Mouse (Mus musculus) liver, postnatal 0 days (tissue): ENCODE measurements at regions not wholly inside any gene's neighbourhood (a gene's known extent, or its start where the extent isn't known, plus 50 kb on each side); places are given as distances from the start of the nearest gene placed in this dataset.

ENCODE experiments used
- ATAC-seq: fragments of 200-750 bp; cut with Nextera tagmentation; 2 replicates; pipeline ENCODE4 v1.8.0; 2017; ENCODE audit warnings: mild to moderate bottlenecking, moderate library complexity
- DNase-seq: peaks from one replicate; pipeline ENCODE4 v3.0.0-alpha.2; 2016
- H3K27ac ChIP-seq: fragments of 300-500 bp; sonication (generic); 2 replicates; pipeline ENCODE4 v1.5.1; 2014; ENCODE audit warnings: antibody characterized with exemption, moderate library complexity, mild to moderate bottlenecking, low read depth
- H3K27me3 ChIP-seq: fragments of 300-500 bp; sonication (generic); 2 replicates; pipeline ENCODE4 v1.6.1; 2014; ENCODE audit warnings: low read length, control low read depth, mixed read lengths; ENCODE audit not compliant: insufficient read depth
- H3K36me3 ChIP-seq: fragments of 300-500 bp; sonication (generic); replicated peaks from 2 replicates; pipeline ENCODE4 v1.6.1; 2014; ENCODE audit warnings: mild to moderate bottlenecking, control low read depth, low read length, moderate library complexity, mixed read lengths; ENCODE audit not compliant: insufficient read depth
- H3K4me1 ChIP-seq: fragments of 300-500 bp; sonication (generic); 2 replicates; pipeline ENCODE4 v1.6.1; 2014; ENCODE audit warnings: antibody characterized with exemption, mild to moderate bottlenecking, control low read depth; ENCODE audit not compliant: insufficient read depth
- H3K4me2 ChIP-seq: fragments of 300-500 bp; sonication (generic); 2 replicates; pipeline ENCODE4 v1.6.1; 2014; ENCODE audit warnings: low read depth, mild to moderate bottlenecking, low read length, moderate library complexity, mixed read lengths
- H3K4me3 ChIP-seq: fragments of 300-500 bp; sonication (generic); 2 replicates; pipeline ENCODE4 v1.5.1; 2014; ENCODE audit warnings: low read depth, low read length
- H3K9ac ChIP-seq: fragments of 300-500 bp; sonication (generic); replicated peaks from 2 replicates; pipeline ENCODE4 v1.6.1; 2014; ENCODE audit warnings: mild to moderate bottlenecking, moderate library complexity
- H3K9me3 ChIP-seq: fragments of 300-500 bp; sonication (generic); 2 replicates; pipeline ENCODE4 v1.6.1; 2016; ENCODE audit warnings: mild to moderate bottlenecking, control low read depth, low read length, mixed read lengths
- CTCF ChIP-seq: sonication (generic); IDR thresholded peaks from 2 replicates; pipeline ENCODE4 v1.5.1; 2016; ENCODE audit warnings: antibody characterized with exemption, low read depth
- EP300 ChIP-seq: IDR thresholded peaks from 2 replicates; pipeline ENCODE4 v1.6.1; 2016; ENCODE audit warnings: antibody characterized with exemption, low read depth, mild to moderate bottlenecking
- WGBS: fragments of 180-500 bp; shearing (Covaris S2); extraction: QIAGEN DNeasy Blood & Tissue Kit; methylation state at CpG from one replicate; pipeline ENCODE4 v1.1.7; 2014; ENCODE audit not compliant: insufficient replicate concordance; 5-methylcytosine and 5-hydroxymethylcytosine counted together

GRCm38 (mm10) chr9:40617676-40618062, 52.7 kb upstream of the Gm21915 start:
- DNase-seq, result no peak
- Histone ChIP-seq H3K4me1 (peaks cover 10% of the 10 kb centered on the region; the same call in 1 of the 2 replicates), H3K9me3 (no peaks in the 10 kb centered on the region), H3K4me3 (no peak overlapping the region), H3K4me2 (peak overlapping the region; percentile 66; the same call in 1 of the 2 replicates), H3K9ac (no peak overlapping the region), H3K36me3 (no peaks in the 10 kb centered on the region), H3K27me3 (0 out of 2 replicates have a peak, but pooled peaks cover 3% of the 10 kb centered on the region), H3K27ac (no peak overlapping the region)
- 31% methylated on average over 10 of the region's 10 CpGs for WGBS
- TF ChIP-seq CTCF (no peak), EP300 (no peak)
- no peak for ATAC-seq

- no peaks in the 10 kb centered on the region for H3K9me3 ChIP-seq
- 0 out of 2 replicates have a peak, but pooled peaks cover 3% of the 10 kb centered on the region for H3K27me3 ChIP-seq
- peaks cover 11% of the 10 kb centered on the region; the same call in 1 of the 2 replicates for H3K4me1 ChIP-seq
- peak overlapping the region; percentile 21; the same call in 1 of the 2 replicates for H3K4me3 ChIP-seq
- peak overlapping the region; percentile 66 for H3K4me2 ChIP-seq
- H3K9ac ChIP-seq, result no peak overlapping the region
- no peak for TF ChIP-seq CTCF
- no peak for TF ChIP-seq EP300
- no peak for DNase-seq
- ATAC-seq, result no peak
- H3K36me3 ChIP-seq, result no peaks in the 10 kb centered on the region
- WGBS, result 3% methylated on average over 20 of the region's 20 CpGs
- no peak overlapping the region for H3K27ac ChIP-seq
Observed at GRCm38 (mm10) chr9:40617036-40617675, 53.3 kb upstream of the Gm21915 start.

GRCm38 (mm10) chr9:40616426-40617035, 53.9 kb upstream of the Gm21915 start:
- DNase-seq, result peak; percentile 64
- Histone ChIP-seq H3K4me3 (peak overlapping the region; percentile 21; the same call in 1 of the 2 replicates), H3K9ac (no peak overlapping the region), H3K4me2 (peak overlapping the region; percentile 66), H3K9me3 (no peaks in the 10 kb centered on the region), H3K36me3 (no peaks in the 10 kb centered on the region), H3K4me1 (peaks cover 11% of the 10 kb centered on the region; the same call in 1 of the 2 replicates), H3K27ac (no peak overlapping the region), H3K27me3 (0 out of 2 replicates have a peak, but pooled peaks cover 3% of the 10 kb centered on the region)
- ATAC-seq, result 0 out of 2 replicates have a peak, but pooled peaks have one; percentile 22
- TF ChIP-seq EP300, result no peak
- peak; percentile 85 for TF ChIP-seq CTCF
- 4% methylated on average over 11 of the region's 11 CpGs for WGBS

GRCm38 (mm10) chr9:40615891-40616290, 54.5 kb upstream of the Gm21915 start:
- 27% methylated on average over 8 of the region's 8 CpGs for WGBS
- Histone ChIP-seq H3K4me2 (no peak overlapping the region), H3K4me1 (peaks cover 11% of the 10 kb centered on the region; the same call in 1 of the 2 replicates), H3K9ac (no peak overlapping the region), H3K27me3 (0 out of 2 replicates have a peak, but pooled peaks cover 3% of the 10 kb centered on the region), H3K27ac (no peak overlapping the region), H3K4me3 (no peak overlapping the region), H3K9me3 (no peaks in the 10 kb centered on the region), H3K36me3 (no peaks in the 10 kb centered on the region)
- TF ChIP-seq EP300, result no peak
- no peak for TF ChIP-seq CTCF
- ATAC-seq (no peak), DNase-seq (no peak)

- Histone ChIP-seq H3K9me3 (no peaks in the 10 kb centered on the region), H3K4me1 (peaks cover 11% of the 10 kb centered on the region; the same call in 1 of the 2 replicates), H3K27me3 (0 out of 2 replicates have a peak, but pooled peaks cover 3% of the 10 kb centered on the region), H3K36me3 (no peaks in the 10 kb centered on the region), H3K27ac (no peak overlapping the region), H3K4me3 (no peak overlapping the region), H3K9ac (no peak overlapping the region), H3K4me2 (no peak overlapping the region)
- no peak for DNase-seq
- WGBS, result 64% methylated on average over 5 of the region's 5 CpGs
- no peak for ATAC-seq
- TF ChIP-seq CTCF (no peak), EP300 (no peak)
Observed at GRCm38 (mm10) chr9:40614071-40614470, 56.3 kb upstream of the Gm21915 start.

- TF ChIP-seq EP300 (peak; percentile 20; the same call in 1 of the 2 replicates), CTCF (no peak)
- peak; percentile 95 for ATAC-seq
Observed at GRCm38 (mm10) chr9:40613182-40613581, 57.2 kb upstream of the Gm21915 start.

More at GRCm38 (mm10) chr9:40613182-40613581, 57.2 kb upstream of the Gm21915 start:
- Histone ChIP-seq H3K4me1 (peaks cover 11% of the 10 kb centered on the region; the same call in 1 of the 2 replicates), H3K9ac (no peak overlapping the region), H3K27ac (peak overlapping the region; percentile 41), H3K9me3 (no peaks in the 10 kb centered on the region), H3K4me3 (no peak overlapping the region), H3K4me2 (no peak overlapping the region), H3K27me3 (0 out of 2 replicates have a peak, but pooled peaks cover 3% of the 10 kb centered on the region), H3K36me3 (no peaks in the 10 kb centered on the region)
- 45% methylated on average over 4 of the region's 4 CpGs for WGBS
- peak; percentile 38 for DNase-seq
